28 mouse cellular contexts compared by ENCODE assay signal in the genomic region with DNA sequence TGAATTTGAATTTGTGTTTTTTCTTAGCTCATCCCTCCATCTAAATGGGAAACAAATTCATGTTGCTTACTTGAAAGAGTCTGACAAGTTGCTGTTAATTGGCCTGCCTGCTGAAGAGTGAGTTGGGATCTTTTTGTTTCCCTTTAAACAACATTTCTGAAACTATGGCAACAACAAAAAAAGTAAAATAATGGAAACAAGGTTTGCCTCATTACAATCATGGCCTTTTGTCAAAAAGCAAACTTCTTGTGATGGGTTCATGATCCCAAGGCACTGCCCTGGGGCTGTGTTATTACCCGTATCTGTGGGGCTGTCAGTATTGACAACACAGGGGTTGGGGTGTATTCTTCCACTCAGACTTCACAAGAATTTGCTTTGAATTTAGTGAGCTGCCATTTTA. TPM values are rescaled to one million over a fixed set of nuclear protein-coding genes. Genes with fewer than 3 reads are reported as not detected.
DNase-seq lines count a peak whose midpoint lies in the region; ATAC-seq and TF ChIP-seq lines count a peak whose summit lies in the region.
"Had no signal": no experiment of that assay in that cellular context is flagged by ENCODE, and none has a peak within 500 bp of the region (broad histone marks: within the 10 kb centered on the region; RNA-seq: fewer than 3 reads in every experiment).

No protein-coding gene starts in this region.

- TF ChIP-seq CTCF in forebrain, postnatal 0 days (IDR thresholded peaks at IDR 0.05; ENCODE audit: low read depth): no peak
- TF ChIP-seq CTCF in brain, embryonic 14.5 days (IDR thresholded peaks at IDR 0.05; ENCODE audit: borderline replicate concordance, extremely low read depth, insufficient read depth, insufficient read length): no peak

- ATAC-seq in embryonic facial prominence, embryonic 11.5 days (replicated peaks; ENCODE audit: insufficient number of reproducible peaks, low FRiP score, low TSS enrichment, low read depth): no peak
- ATAC-seq in forebrain, postnatal 0 days: 0 out of 2 replicates have a peak, but pooled peaks have one; percentile 18
- ATAC-seq in forebrain, embryonic 16.5 days: no peak
- no peak for ATAC-seq in hindbrain, embryonic 11.5 days (ENCODE audit: low FRiP score)
- ATAC-seq: activated CD4-positive, CD25-positive, alpha-beta regulatory T cell, adult 4 months; Patski had no signal

- no peaks in the 10 kb centered on the region for H3K36me3 ChIP-seq in embryonic facial prominence, embryonic 11.5 days (replicated peaks; ENCODE audit: control insufficient read depth, insufficient read depth, low read depth, low read length)
- peaks cover 14% of the 10 kb centered on the region for H3K36me3 ChIP-seq in embryonic facial prominence, embryonic 10.5 days (replicated peaks)
- no peaks in the 10 kb centered on the region for H3K36me3 ChIP-seq in forebrain, postnatal 0 days (ENCODE audit: insufficient read depth)
- no peaks in the 10 kb centered on the region for H3K36me3 ChIP-seq in forebrain, embryonic 16.5 days (ENCODE audit: control insufficient read depth, insufficient read depth)
- H3K36me3 ChIP-seq in hindbrain, embryonic 10.5 days: peaks cover 19% of the 10 kb centered on the region
- H3K36me3 ChIP-seq in hindbrain, embryonic 11.5 days (ENCODE audit: control insufficient read depth, insufficient read depth, low read length): no peaks in the 10 kb centered on the region

- no peaks in the 10 kb centered on the region for H3K9me3 ChIP-seq in embryonic facial prominence, embryonic 11.5 days (replicated peaks; ENCODE audit: control insufficient read depth, low read length)
- no peaks in the 10 kb centered on the region for H3K9me3 ChIP-seq in embryonic facial prominence, embryonic 10.5 days
- H3K9me3 ChIP-seq in forebrain, postnatal 0 days (ENCODE audit: low read length): no peaks in the 10 kb centered on the region
- H3K9me3 ChIP-seq in forebrain, embryonic 16.5 days (ENCODE audit: control insufficient read depth, low read length): no peaks in the 10 kb centered on the region
- H3K9me3 ChIP-seq in hindbrain, embryonic 10.5 days: no peaks in the 10 kb centered on the region
- H3K9me3 ChIP-seq in hindbrain, embryonic 11.5 days (ENCODE audit: control insufficient read depth, low read length): no peaks in the 10 kb centered on the region
- H3K9me3 ChIP-seq: embryonic facial prominence, embryonic 13.5 days; embryonic facial prominence, embryonic 15.5 days; forebrain, embryonic 10.5 days; forebrain, embryonic 12.5 days had no signal

- H3K4me2 ChIP-seq in embryonic facial prominence, embryonic 11.5 days (ENCODE audit: low read depth, low read length): no peak overlapping the region
- H3K4me2 ChIP-seq in forebrain, postnatal 0 days (ENCODE audit: low read depth): no peak overlapping the region
- H3K4me2 ChIP-seq in forebrain, embryonic 16.5 days (ENCODE audit: low read length): no peak overlapping the region
- no peak overlapping the region for H3K4me2 ChIP-seq in hindbrain, embryonic 11.5 days (replicated peaks; ENCODE audit: low read depth, low read length)
- H3K4me2 ChIP-seq: embryonic facial prominence, embryonic 13.5 days; embryonic facial prominence, embryonic 15.5 days; forebrain, embryonic 12.5 days had no signal

- DNase-seq in embryonic facial prominence, embryonic 11.5 days (ENCODE audit: low spot score): peak; percentile 5
- no peak for DNase-seq in embryonic facial prominence, embryonic 10.5 days (ENCODE audit: low spot score)
- DNase-seq in forebrain, postnatal 0 days: no peak
- DNase-seq in hindbrain, embryonic 10.5 days (ENCODE audit: low spot score): no peak
- DNase-seq in hindbrain, embryonic 11.5 days (ENCODE audit: low spot score): no peak
- peak; percentile 68 for DNase-seq in brain, embryonic 14.5 days (ENCODE audit: low read depth)
- no peak for DNase-seq in left cerebral cortex, adult 9 months (ENCODE audit: low spot score in 2 of 2)
- DNase-seq: adrenal gland, adult 8-10 months; adrenal gland, postnatal 14 days; adrenal gland, postnatal 36 days; cerebellum, adult 11 months; cerebellum, adult 18-20 months; cerebellum, adult 8-10 months; cerebellum, adult 9-11 months; cerebellum, postnatal 14 days; cerebellum, postnatal 36 days had no signal

- H3K27ac ChIP-seq in embryonic facial prominence, embryonic 11.5 days (replicated peaks; ENCODE audit: low read depth, low read length): no peak overlapping the region
- H3K27ac ChIP-seq in embryonic facial prominence, embryonic 10.5 days (replicated peaks): no peak overlapping the region
- H3K27ac ChIP-seq in forebrain, postnatal 0 days (ENCODE audit: low read depth, low read length): no peak overlapping the region
- no peak overlapping the region; the same call in 1 of the 2 replicates for H3K27ac ChIP-seq in forebrain, embryonic 16.5 days (ENCODE audit: low read length)
- H3K27ac ChIP-seq in hindbrain, embryonic 10.5 days: 0 out of 2 replicates have a peak overlapping the region, but pooled peaks have one; percentile 16
- H3K27ac ChIP-seq in hindbrain, embryonic 11.5 days (ENCODE audit: low read depth, low read length): no peak overlapping the region
- H3K27ac ChIP-seq: embryonic facial prominence, embryonic 13.5 days; embryonic facial prominence, embryonic 15.5 days; forebrain, embryonic 12.5 days had no signal

- WGBS in embryonic facial prominence, embryonic 11.5 days: 20% methylated on average over 1 of the region's 1 CpGs
- WGBS in embryonic facial prominence, embryonic 10.5 days: 22% methylated on average over 1 of the region's 1 CpGs
- WGBS in forebrain, postnatal 0 days: 10% methylated on average over 1 of the region's 1 CpGs
- 25% methylated on average over 1 of the region's 1 CpGs for WGBS in forebrain, embryonic 16.5 days
- WGBS in hindbrain, embryonic 10.5 days: 50% methylated on average over 1 of the region's 1 CpGs
- WGBS in hindbrain, embryonic 11.5 days: 67% methylated on average over 1 of the region's 1 CpGs

- TF ChIP-seq POLR2A in brain, embryonic 14.5 days (IDR thresholded peaks at IDR 0.05; ENCODE audit: borderline replicate concordance, extremely low read depth, insufficient read depth, insufficient read length, poor library complexity, severe bottlenecking): no peak

- no peaks in the 10 kb centered on the region for H3K4me1 ChIP-seq in embryonic facial prominence, embryonic 11.5 days (ENCODE audit: control insufficient read depth, insufficient read depth, low read length)
- H3K4me1 ChIP-seq in embryonic facial prominence, embryonic 10.5 days: peaks cover 38% of the 10 kb centered on the region
- H3K4me1 ChIP-seq in forebrain, postnatal 0 days (ENCODE audit: insufficient read depth): no peaks in the 10 kb centered on the region
- H3K4me1 ChIP-seq in forebrain, embryonic 16.5 days (replicated peaks; ENCODE audit: control insufficient read depth, insufficient read depth, low read length): peaks cover 10% of the 10 kb centered on the region
- peaks cover 38% of the 10 kb centered on the region for H3K4me1 ChIP-seq in hindbrain, embryonic 10.5 days (replicated peaks)
- no peaks in the 10 kb centered on the region for H3K4me1 ChIP-seq in hindbrain, embryonic 11.5 days (replicated peaks; ENCODE audit: control insufficient read depth, insufficient read depth, low read length)
- H3K4me1 ChIP-seq: embryonic facial prominence, embryonic 15.5 days had no signal

- H3K27me3 ChIP-seq in embryonic facial prominence, embryonic 11.5 days (ENCODE audit: control insufficient read depth, insufficient read depth, low read length): no peaks in the 10 kb centered on the region
- H3K27me3 ChIP-seq in embryonic facial prominence, embryonic 10.5 days (replicated peaks; ENCODE audit: low read depth, poor library complexity, severe bottlenecking): no peaks in the 10 kb centered on the region
- H3K27me3 ChIP-seq in forebrain, postnatal 0 days (ENCODE audit: insufficient read depth, low read length): no peaks in the 10 kb centered on the region
- H3K27me3 ChIP-seq in forebrain, embryonic 16.5 days (replicated peaks; ENCODE audit: control insufficient read depth, insufficient read depth, low read length): no peaks in the 10 kb centered on the region
- H3K27me3 ChIP-seq in hindbrain, embryonic 10.5 days (ENCODE audit: insufficient read depth, poor library complexity, severe bottlenecking): no peaks in the 10 kb centered on the region
- no peaks in the 10 kb centered on the region for H3K27me3 ChIP-seq in hindbrain, embryonic 11.5 days (ENCODE audit: control insufficient read depth, insufficient read depth, low read length)
- H3K27me3 ChIP-seq: embryonic facial prominence, embryonic 13.5 days; embryonic facial prominence, embryonic 15.5 days; forebrain, embryonic 12.5 days; Patski had no signal

- H3K4me3 ChIP-seq in embryonic facial prominence, embryonic 11.5 days (ENCODE audit: low read depth, low read length): no peak overlapping the region
- H3K4me3 ChIP-seq in embryonic facial prominence, embryonic 10.5 days: no peak overlapping the region
- no peak overlapping the region for H3K4me3 ChIP-seq in forebrain, postnatal 0 days (ENCODE audit: low read depth, low read length)
- H3K4me3 ChIP-seq in forebrain, embryonic 16.5 days (replicated peaks; ENCODE audit: low read length): no peak overlapping the region
- H3K4me3 ChIP-seq in hindbrain, embryonic 10.5 days: no peak overlapping the region
- H3K4me3 ChIP-seq in hindbrain, embryonic 11.5 days (ENCODE audit: low read depth, low read length): no peak overlapping the region
- H3K4me3 ChIP-seq: embryonic facial prominence, embryonic 13.5 days; embryonic facial prominence, embryonic 15.5 days; erythroblast, embryonic 14.5 days; forebrain, embryonic 10.5 days; forebrain, embryonic 12.5 days had no signal

- no peak overlapping the region for H3K9ac ChIP-seq in embryonic facial prominence, embryonic 11.5 days (replicated peaks; ENCODE audit: low read length)
- H3K9ac ChIP-seq in forebrain, postnatal 0 days: no peak overlapping the region
- H3K9ac ChIP-seq in forebrain, embryonic 16.5 days (replicated peaks; ENCODE audit: low read depth, low read length): no peak overlapping the region
- no peak overlapping the region for H3K9ac ChIP-seq in hindbrain, embryonic 11.5 days (ENCODE audit: low read depth, low read length)
- H3K9ac ChIP-seq: embryonic facial prominence, embryonic 13.5 days; embryonic facial prominence, embryonic 15.5 days; forebrain, embryonic 12.5 days had no signal

RNA-seq across cellular contexts. Expression of a gene that starts 29.8 kb away (rescaled TPM):
- polyA plus RNA-seq in embryonic facial prominence, embryonic 11.5 days (2014; fragmentation: Nextera tagmentation; extraction: Ambion mirVana): 0.22 and 0.45 TPM in 2 replicates
- 0.11 TPM in 1 of 2 replicates, not detected in the other for polyA plus RNA-seq in embryonic facial prominence, embryonic 10.5 days (2016; fragmentation: Nextera tagmentation; extraction: Ambion mirVana)
- 0.05 and 0.08 TPM in 2 replicates for total RNA-seq in forebrain, postnatal 0 days (2014; rRNA removed)
- 0.13 and 0.16 TPM in 2 replicates for polyA plus RNA-seq in forebrain, postnatal 0 days (2015; fragmentation: Nextera tagmentation; extraction: Ambion mirVana)
- polyA plus RNA-seq in forebrain, embryonic 16.5 days (2015; fragmentation: Nextera tagmentation; extraction: Ambion mirVana): 0.13 TPM in 1 of 2 replicates, not detected in the other
- polyA plus RNA-seq in hindbrain, embryonic 10.5 days (2016; fragmentation: Nextera tagmentation; extraction: Ambion mirVana): 0.09 and 0.12 TPM in 2 replicates
- 0.11 and 0.27 TPM in 2 replicates for polyA plus RNA-seq in hindbrain, embryonic 11.5 days (2014; fragmentation: Nextera tagmentation; extraction: Ambion mirVana)
- polyA plus RNA-seq in brain, embryonic 14.5 days (2012; rRNA removed): 0.21 and 0.27 TPM in 2 replicates
- total RNA-seq: adrenal gland, adult 18-20 months; adrenal gland, postnatal 14 days; adrenal gland, postnatal 36 days; common myeloid progenitor, adult 5-6 weeks; MEL had no signal
- polyA plus RNA-seq: activated CD4-positive, CD25-positive, alpha-beta regulatory T cell, adult 4 months; C2C12; erythroblast, embryonic 14.5 days; Patski had no signal

Comparison
In these comparisons a context has a peak if more than half of its experiments do, and no peak if none do; other contexts are left out.
1. DNase-seq: peak in embryonic facial prominence, embryonic 11.5 days (single experiment) and brain, embryonic 14.5 days (single experiment); none in embryonic facial prominence, embryonic 10.5 days (single experiment), forebrain, postnatal 0 days (single experiment), hindbrain, embryonic 10.5 days (single experiment), hindbrain, embryonic 11.5 days (single experiment) and left cerebral cortex, adult 9 months (0 of 2).